Mouse (Mus musculus) spleen, embryonic (tissue): ENCODE measurements at regions not wholly inside any gene's neighbourhood (a gene's known extent, or its start where the extent isn't known, plus 50 kb on each side); places are given as distances from the start of the nearest gene placed in this dataset.
"Not testable (repeated sequence)": the region's sequence is repeated elsewhere in the genome, so short reads cannot be mapped to it uniquely, and the experiment has no call there.

Experiments used
- CTCF ChIA-PET: fragments of 350-600 bp; sonication (Branson Sonifier 250); formaldehyde crosslinking; loops from one replicate; lab custom pipeline; 2022; lab: Charles Lee

DNA sequence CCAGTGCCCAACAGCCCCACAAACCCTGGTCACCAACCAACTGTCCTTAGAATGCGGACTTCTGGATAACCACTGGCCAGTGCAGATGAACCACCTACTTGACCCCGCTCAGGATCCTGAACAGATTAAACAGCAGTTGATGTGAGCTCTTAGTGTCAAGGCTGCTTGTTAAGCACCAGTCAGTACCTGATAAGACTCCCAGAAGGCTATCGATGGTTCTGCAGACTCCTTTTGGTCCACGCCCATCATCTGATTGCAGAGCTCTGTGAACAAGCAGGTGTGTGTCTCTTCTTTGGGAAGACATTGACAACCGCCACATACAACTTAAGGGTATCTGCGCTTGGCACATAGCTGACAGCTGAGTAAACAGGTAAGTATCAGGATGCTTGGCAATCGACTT lies 348.0 kb downstream of the Sox9 start:
- CTCF ChIA-PET, result no interaction called here

DNA sequence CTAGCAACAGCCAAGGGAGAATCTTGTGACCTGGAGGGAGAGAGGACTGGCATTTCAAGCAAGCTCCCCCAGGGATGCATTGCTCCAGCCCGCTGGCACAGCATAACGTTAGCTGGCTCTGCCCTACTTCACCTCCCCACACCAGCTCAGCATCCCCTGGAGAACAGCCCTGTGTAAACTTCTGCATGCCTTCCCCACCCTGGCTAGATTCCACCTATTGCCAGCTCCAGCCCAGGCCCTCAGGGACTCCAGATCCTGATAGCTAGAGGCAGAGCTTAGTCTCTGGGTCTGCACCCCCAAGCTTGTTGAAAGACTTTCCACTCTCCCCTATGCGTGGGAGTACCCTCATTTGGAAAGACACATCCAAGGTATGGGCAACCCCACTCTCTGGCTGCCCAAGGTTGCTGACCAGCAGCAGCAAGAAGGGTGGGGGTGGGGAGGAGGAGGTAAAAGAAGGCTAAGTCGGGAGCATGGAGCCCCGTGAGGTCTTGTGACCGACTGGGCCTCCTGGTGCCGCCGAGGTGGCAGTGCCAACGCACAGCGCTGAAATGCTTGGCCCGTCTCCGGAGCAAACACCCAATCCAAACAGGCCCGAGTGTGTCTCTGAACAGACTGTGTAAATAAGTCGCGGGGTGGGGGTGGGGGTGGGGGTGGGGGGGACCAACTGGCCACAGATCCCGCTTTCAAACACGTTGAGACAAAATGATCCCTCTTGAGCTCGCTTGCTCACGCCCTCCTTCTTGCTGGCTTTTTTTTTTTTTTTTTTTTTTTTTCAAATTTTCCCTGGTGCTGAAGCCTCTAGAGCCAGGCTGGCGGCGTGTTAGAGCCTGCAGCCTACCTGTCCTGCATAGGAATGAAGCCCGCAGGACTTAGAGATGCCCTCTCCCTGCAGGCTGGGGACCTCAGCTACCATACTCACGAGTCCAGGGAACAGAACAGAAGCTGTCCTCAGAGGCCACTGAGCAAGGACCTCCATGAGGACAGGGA lies 350.3 kb downstream of the Sox9 start:
- CTCF ChIA-PET, result interaction anchor here (0.7 kb wide), 1 partner anchor 15 kb away, joined by 7 read pairs; no protein-coding TSS in a partner anchor

DNA sequence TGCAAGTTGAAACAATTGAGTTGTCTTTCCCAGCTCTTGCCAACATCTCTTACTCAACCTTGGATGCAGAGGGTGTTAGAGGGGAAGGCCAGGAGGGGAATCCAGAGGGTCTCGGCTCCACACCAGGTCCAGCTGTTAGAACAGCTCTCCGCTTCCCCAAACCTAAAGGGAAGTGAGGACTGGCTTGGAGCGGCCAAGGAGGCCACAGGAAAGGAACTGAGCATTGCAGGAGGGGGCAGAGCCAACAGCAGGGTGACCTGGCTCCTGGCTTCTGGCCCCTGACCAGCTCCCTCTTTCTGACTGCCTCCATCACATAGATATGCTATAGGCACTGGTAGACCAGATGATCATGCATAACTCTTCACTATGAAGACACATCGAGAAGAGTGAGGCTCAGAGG lies 351.4 kb downstream of the Sox9 start:
- CTCF ChIA-PET, result no interaction called here

DNA sequence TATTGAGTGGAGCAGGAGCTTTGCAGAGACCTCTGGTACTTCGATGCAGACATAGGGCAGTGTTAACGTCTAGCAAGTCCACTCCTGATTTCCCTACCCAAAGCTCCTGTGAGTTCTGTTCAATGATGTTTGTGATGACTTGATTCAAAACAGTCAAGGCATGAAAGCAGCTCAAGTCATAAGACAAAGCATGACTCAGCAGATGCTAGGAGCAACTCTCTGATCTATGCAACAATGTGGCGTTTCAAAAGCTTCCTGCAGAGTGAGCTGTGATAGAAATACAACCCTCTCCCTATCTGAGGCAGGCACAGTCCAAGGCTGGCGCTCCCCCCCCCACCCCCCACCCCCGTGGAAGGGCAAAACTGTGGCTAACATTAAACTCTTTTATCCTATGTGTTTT lies 353.2 kb downstream of the Sox9 start:
- CTCF ChIA-PET, result no interaction called here

DNA sequence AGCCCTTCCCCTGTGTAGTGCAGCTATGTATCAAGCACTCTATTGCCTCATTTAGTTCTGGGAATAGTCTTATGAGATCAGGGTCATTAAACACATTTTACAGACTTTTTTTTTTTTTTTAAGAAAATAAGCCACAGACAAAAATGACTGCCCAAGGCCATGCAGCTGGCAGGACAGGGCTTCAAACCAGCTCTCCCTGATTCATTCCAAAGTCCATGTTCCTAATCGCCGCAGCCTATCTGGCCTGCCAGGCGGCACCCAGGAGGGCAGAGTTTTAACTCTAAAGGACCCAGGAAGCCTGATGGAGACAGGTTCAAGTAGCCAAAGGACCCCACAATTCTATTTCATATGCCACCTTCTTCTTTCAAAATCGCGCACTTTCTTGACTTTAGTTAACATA lies 356.4 kb downstream of the Sox9 start:
- CTCF ChIA-PET, result no interaction called here

DNA sequence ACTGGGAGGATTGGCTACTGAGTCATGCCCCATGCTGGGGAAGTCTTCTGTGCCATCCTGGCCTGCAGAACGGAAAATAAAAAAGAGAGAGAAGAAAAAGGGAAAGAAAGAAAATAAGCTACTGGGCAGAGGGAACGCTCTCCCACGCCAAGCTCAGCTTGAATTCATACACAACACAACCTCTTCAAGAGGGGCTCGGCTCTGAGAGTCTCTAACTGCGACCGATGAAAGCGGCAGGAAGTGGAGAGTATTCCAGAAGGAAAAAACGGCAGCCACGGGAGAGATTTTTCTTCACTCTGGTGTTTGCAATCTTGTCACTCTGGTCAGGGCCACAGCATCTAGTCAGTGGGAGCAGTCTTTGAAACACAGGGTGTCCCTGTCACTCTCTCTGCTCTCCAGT lies 358.6 kb downstream of the Sox9 start:
- CTCF ChIA-PET, result no interaction called here

DNA sequence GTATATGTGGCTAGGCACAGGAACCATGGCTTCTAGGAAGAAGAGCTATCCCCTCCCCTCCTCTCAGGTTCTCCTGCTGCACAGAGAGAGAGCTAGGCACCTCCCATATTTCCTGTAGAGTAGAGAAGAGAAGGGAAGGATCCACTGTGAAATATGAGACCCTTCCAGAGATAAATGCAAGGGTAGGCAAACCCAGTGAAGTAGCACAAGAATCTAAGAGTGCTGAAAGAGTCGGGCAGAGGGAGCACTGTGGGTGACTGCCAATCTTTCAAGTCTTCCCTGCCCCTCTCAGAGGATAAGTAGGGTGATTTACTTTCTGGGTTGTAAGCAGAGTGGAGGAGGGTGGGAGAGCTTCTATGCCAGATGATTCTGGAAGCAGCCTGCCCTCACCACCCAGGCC lies 360.8 kb downstream of the Sox9 start:
- CTCF ChIA-PET, result no interaction called here

DNA sequence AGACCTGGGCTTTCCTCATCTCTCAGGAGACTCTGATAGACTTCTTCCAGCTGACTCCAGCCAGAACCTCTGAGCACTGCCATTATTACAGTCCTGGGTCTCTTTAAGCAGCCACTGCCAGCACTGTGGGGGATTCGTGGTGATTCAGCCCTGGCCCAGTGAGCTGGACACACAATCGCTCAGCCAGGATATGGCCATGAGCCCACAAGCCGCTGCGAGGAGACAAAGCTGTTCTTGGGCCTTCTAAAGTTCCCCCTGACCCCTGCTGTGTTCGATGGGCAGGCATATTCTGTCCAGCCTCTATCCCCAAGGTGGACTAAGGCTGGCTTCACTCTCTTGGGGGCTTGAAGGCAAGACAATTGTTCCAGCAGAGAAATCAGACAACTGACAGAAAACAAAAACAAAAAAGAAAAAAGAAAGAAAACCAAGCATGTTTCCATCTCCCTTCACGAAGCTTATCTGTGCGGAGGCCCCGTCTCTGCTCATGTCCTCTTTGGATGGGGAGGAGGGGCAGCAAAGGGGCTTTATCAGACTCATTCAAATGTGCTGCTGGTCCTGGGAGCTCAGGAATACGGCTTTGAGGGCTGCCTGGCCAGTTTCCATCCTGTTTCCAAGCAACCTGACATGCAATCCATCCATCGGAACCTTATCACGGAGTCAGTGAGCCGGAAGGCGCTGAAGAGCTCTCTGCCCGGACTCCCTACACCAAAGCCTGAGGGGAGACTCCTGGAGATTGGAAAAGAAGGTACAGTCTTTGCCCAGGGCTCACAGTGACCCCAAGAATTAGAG lies 362.0 kb downstream of the Sox9 start:
- CTCF ChIA-PET, result no interaction called here

DNA sequence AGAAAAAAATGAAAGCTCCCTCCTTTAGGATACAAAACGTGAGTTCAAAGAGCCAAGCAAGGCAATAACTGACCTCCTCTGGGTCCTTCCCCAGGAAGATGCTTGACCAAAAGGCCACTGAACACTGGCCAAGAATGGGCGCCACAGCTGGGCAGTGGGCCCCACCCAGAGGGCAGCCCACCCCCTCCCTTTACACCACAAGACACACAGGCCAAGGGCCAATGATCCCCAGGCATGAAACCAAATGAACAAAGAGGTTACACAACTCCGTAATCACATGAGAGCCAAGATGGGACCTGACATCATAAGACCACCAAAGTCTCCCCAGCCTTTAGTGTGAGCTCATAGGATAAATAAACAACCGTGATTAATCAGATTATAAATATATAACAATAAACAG lies 363.7 kb downstream of the Sox9 start:
- CTCF ChIA-PET, result no interaction called here

DNA sequence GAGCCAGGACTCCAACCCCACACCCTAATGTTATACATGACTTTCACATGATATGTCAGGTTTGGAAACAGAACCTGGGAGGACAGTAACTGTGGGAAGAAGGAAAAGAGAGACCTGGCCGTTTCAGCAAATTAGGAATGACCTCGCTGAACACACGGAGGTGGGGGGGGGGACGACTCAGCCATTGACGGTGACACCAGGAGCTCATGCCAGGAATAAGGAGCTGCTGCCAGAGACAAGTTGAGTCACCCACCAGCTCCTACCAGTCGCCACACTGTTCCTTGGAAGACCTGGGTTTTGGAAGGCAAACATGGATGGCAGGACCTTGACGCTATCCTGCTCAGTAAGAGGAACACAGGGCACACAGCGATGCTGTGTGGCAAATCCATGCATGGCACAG lies 364.7 kb downstream of the Sox9 start:
- CTCF ChIA-PET, result no interaction called here

DNA sequence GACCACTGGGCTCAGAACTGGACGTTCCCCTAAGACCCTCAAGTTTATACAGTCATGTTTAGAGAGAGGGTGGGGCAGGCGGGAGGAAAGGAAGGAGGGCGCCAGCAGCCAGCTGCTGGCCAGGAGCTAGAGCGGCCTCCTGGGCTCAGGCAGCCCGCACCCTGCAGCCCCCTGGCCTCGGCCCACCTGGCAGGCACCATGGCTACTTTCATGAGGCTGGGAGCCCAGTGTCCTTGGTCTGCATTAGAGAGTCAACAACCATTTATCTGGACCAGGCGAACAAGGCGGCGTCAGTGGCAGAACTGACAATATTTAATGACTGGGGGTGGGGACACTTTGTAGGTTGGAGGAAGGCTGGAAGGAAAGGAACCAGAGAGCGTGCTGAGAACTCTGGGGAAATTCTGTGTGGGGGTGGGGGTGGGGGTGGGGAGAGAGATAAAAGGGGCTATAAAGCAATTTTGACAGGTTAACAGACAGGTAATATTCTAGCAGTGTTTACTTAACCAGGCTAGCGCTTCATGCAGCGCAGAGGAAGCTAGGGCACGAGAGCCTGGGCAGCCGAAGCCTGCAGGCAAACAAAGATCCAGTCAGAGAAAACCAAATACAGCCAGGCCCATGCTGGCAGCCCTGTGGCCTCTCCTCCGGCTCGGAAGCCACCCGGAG lies 365.6 kb downstream of the Sox9 start:
- CTCF ChIA-PET, result interaction anchor here (0.6 to 0.7 kb wide), 2 partner anchors 15 to 36 kb away, joined by 3 to 7 read pairs; no protein-coding TSS in a partner anchor

DNA sequence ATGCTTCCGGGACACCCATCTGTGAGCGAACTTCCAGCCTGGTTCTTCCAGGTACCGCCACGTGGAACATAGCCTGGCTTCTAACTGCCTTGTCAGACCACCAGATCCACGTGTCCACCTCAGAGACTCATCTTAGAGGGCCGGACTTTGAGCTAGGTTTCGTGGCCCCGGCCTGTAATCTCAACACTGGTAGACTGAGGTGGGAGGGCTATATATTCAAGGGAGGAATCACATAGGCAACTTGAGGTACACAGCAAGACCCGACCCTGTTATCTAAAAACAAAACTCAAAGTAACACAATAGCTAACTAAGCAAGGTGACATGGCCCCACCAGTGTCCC lies 366.1 kb downstream of the Sox9 start:
- CTCF ChIA-PET, result interaction anchor here (0.7 kb wide), 1 partner anchor 37 kb away, joined by 3 read pairs; no protein-coding TSS in a partner anchor

DNA sequence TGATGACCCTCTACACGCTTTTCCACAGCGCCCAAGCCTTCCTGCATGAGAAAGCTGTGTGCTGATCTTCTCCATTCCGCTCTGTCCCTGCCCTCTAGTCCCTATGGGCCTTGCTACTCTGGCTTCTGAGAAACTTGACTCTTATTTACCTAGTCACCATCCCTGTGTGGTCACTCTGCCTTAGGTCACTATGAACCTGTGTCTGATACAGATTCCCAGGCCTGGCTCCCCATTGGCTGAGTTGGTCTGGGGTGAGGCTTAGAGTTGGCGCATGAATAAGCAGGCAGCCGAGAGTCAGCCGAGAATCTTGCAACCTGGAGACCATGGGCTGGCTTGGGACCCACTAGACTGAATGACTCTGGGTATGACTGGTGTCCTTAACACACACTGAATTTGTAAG lies 373.5 kb downstream of the Sox9 start:
- CTCF ChIA-PET, result no interaction called here

DNA sequence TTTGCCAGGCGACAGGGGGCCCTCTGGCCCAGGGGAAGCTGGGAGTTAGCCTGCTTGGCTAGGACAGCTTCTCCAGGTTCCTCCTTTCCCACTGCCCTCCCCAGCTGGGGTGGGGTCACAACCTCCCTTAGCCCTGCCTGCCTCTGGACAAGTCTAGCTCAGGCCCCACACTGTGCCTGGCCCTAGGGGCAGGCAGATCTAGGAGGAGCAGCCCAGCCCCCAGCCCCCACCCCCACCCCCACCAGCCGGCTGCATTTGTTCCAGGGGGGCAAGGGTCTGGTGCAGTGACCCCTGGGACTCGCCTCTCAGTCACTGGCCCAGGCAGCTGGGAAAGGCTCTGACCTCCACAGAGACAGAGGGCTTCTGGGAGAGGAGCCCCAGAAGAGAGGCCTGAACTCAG lies 381.9 kb downstream of the Sox9 start:
- CTCF ChIA-PET, result no interaction called here

DNA sequence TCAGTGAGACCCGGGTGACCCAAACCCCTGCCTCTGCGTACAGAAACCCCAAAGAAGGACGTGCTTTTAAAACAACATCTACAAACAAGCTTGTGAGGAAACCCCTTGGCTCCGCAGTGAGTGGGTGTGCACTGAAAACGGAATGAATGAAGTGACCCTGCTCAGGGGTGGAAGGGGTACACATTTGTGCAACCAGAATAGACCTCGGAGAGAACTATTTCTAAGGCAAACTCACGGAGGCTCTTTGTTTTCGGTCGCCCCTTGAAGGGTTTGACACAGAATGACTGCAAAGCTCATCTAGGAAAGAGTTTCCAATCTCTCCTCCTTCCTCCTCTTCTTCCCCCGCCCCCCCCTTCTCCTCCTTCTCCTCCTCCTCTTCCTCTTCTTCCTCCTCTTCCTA lies 382.5 kb downstream of the Sox9 start:
- CTCF ChIA-PET, result interaction anchor here (1.4 kb wide), 1 partner anchor 1627 kb away, joined by 3 read pairs; no protein-coding TSS in a partner anchor

DNA sequence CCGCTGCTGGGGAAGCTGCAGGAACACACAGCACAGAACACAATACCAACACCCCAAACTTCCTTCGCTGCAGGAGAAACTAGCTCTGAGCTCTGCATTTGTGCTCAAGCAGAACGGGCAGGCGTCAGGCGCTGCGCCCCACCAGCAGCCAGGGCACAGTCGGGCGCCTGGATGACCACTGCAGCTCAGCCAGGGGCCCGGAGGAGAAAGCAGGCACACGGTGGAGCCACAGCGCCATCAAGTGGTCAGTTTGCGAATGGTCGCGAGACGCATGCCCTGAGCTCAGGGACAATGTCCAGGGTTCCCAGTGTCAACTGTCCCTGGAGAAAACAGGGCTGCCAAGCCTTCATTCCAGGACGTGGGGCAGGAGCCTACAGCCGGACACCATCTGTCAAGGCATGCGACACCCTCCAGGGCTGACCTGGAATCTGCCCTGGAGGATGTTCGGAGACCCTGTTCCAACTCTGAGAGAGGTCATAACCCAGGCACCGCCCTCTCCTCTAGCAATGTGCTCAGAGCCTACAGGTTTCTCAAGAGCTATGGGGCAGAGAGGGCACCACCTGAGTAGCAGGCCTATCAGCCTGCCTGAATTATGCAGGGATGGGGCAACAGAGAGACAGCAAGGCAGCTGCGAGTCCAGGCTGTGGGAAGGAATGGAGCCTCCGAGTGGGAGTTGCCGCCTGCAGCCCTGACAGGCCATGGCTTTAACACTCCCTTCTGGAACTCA lies 383.2 kb downstream of the Sox9 start:
- CTCF ChIA-PET, result interaction anchor here (1.4 kb wide), 1 partner anchor 1628 kb away, joined by 3 read pairs; no protein-coding TSS in a partner anchor

DNA sequence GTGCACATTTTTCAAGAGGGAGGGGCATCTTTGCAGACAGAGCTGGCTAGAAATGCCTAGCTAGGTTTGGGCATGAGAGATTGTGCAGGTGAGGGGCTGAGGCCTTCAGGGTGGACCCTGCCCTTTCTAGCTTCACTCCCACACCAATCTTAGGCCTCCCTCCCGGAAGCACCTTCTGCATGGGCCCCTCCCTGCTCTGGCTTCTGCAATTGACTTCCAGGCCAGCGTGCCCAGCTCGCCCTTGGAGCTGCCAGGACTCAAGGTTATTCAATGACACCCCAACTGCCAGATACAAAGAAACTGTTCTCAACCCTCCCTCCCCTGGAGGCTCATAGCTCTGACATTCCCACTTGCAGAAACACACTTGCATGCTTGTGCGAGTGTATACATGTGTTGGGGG lies 384.5 kb downstream of the Sox9 start:
- CTCF ChIA-PET, result interaction anchor here (0.6 kb wide), 1 partner anchor 142 kb away, joined by 6 read pairs; no protein-coding TSS in a partner anchor

DNA sequence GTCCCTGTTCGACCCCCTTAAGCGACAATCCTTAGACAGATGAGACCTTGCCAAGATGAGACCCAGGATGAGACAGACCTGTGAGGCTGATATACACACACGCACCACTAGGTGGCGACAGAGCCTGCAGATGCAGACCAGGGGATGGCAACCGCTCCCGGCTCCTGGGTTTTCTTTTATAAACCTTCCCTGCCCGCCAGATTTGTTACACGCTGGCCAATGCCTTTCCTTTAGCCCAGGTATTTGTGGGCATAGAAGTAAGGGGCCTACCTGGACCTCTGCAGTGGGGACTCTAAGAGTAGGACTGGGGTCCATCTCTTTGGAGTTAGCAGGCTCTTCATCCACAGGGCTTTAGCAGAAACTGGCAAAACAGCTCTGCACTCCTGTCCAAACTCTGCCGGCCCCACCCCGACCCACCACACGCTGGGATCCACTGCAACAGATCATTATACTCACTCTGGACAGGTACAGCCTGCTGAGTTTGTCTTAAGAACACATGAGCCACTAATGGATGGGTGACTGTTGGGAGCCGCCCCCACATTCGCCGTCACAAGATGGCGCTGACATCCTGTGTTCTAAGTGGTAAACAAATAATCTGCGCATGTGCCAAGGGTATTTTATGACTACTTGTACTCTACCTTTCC lies 390.6 kb downstream of the Sox9 start:
- CTCF ChIA-PET, result no interaction called here

DNA sequence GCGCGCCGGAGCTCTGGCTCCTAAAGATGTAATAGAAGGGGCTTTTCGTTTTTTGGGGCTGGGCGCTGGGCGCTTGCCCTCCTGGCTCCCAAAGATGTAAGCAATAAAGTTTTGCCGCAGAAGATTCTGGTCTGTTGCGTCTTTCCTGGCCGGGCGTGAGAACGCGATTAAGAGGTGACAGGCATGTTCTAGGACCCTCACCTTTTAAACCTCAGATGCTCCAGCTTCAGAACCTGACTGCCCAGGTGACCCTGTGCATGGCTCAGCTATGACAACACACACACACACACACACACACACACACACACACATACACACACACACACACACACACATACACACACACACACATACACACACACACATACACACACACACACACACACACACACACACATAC lies 391.3 kb downstream of the Sox9 start:
- CTCF ChIA-PET, result not testable (repeated sequence)

DNA sequence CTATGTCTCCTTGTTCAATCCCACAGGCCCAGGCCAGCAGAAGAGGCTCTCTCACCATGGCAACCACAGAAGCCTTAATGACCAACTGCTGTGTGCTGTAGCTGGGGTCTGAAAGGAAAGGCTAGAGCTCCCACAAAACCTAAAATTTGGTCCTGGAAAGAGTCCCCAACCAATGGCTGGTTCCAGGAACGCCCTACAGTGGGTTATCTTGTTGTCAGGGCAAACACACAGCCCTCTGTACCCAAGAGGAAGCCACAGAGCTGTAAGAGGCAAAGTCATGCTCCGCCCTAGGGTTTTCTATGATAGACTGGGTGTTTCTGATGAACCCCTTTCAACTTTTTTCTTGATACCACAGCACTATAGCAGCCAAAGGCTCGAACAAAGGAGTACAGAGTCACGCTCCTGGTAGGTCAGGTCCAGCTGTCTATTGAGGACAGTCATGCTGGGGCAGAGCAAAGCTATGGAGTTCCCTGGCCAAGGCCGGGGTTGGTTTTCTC lies 392.0 kb downstream of the Sox9 start:
- CTCF ChIA-PET, result interaction anchor here (0.7 kb wide), 1 partner anchor 616 kb away, joined by 9 read pairs; no protein-coding TSS in a partner anchor
